Mouse (Mus musculus): ENCODE measurements at regions not wholly inside any gene's neighbourhood (a gene's known extent, or its start where the extent isn't known, plus 50 kb on each side); places are given as distances from the start of the nearest gene placed in this dataset.

DNA sequence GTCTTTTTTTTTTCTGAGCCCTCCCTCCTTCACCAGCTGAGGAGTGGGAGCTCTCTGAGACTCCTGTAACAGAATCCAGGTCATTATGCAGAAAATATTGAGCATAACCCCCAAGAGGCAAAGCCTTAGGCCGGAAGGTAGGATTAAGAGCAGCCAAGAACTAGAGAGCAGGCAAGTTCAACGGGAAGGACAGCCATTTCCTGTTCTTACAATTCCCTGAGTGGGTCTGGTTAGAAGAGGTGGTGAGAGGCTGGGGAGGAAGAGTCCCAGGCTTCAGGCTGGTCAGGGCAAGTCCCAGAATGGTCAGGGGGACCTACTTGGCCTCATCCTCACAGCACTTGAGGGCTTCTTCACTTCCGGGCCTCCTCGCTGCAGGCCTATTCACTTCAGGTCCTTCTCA, 115.4 kb upstream of the S1pr3 start:
- WGBS: 57% methylated on average over 4 of the region's 4 CpGs
- H3K4me3 ChIP-seq (replicated peaks; ENCODE audit: extremely low read depth, low read depth, low read length): no peak overlapping the region
- TF ChIP-seq CTCF (IDR thresholded peaks at IDR 0.05; ENCODE audit: insufficient read depth, low read length): no peak
- TF ChIP-seq POLR2A (IDR thresholded peaks at IDR 0.05; ENCODE audit: borderline replicate concordance, extremely low read depth, low read depth, low read length): no peak
- peaks cover 13% of the 10 kb centered on the region for H3K4me1 ChIP-seq (ENCODE audit: control insufficient read depth, insufficient read depth, low read length)
- DNase-seq: no peak

DNA sequence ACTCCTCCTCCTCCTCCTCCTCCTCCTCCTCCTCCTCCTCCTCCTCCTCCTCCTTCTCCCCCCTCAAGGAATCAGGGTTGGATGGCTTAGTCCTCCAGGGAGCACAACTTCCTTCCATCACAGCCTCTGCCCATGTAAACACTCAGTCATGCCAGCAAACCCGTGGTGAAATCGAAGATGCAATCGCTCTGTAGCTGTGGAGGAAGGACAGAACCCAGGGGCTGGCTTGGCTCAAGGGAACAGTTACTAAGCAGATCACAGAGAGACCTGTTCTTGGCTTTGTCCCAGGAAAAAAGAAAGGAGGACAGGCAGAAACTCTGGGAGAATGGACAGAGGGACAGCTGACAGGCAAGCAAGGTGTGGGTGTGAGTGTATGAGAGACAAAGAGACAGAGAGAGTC, 112.6 kb upstream of the S1pr3 start:
- no peak for DNase-seq
- H3K4me3 ChIP-seq (replicated peaks; ENCODE audit: extremely low read depth, low read depth, low read length): no peak overlapping the region
- 23% methylated on average over 3 of the region's 3 CpGs for WGBS
- TF ChIP-seq CTCF (IDR thresholded peaks at IDR 0.05; ENCODE audit: insufficient read depth, low read length) (no peak), POLR2A (IDR thresholded peaks at IDR 0.05; ENCODE audit: borderline replicate concordance, extremely low read depth, low read depth, low read length) (no peak)
- H3K4me1 ChIP-seq (ENCODE audit: control insufficient read depth, insufficient read depth, low read length): peaks cover 17% of the 10 kb centered on the region

DNA sequence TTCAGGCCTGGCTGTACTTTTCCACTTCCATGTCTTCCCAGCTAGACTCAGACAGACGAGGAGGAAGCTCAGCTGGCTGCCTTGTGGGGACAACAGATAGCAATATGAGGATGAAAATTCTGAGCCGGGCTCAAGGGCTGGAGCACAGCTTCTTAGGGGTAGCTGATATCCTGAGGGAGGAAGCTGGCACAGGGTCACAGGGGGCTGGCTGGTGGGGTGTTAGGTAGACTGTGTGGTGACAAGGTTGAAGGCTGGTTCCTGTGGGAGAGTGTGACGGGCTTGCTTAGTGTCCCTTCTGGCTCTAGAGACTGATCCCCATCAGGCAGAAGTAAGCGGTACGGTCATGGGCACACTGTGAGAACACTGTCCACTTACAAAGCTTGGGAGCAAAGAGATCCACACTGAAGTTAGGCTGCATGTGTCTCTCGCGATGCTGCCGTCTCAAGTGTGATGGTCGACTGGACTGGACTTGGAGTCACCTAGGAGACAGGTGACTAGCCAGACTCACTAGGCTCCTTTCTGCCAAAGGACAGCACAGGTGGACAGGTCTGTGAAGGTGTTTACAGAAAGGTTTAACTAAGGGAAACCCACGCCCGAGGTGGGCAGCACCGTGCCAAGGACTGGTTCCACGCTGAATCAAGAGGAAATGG, 111.1 kb upstream of the S1pr3 start:
- TF ChIP-seq POLR2A (IDR thresholded peaks at IDR 0.05; ENCODE audit: borderline replicate concordance, extremely low read depth, low read depth, low read length) (no peak), CTCF (IDR thresholded peaks at IDR 0.05; ENCODE audit: insufficient read depth, low read length) (no peak)
- 86% methylated on average over 13 of the region's 13 CpGs for WGBS
- Histone ChIP-seq H3K4me3 (replicated peaks; ENCODE audit: extremely low read depth, low read depth, low read length) (no peak overlapping the region), H3K4me1 (ENCODE audit: control insufficient read depth, insufficient read depth, low read length) (peaks cover 17% of the 10 kb centered on the region)
- DNase-seq: no peak

DNA sequence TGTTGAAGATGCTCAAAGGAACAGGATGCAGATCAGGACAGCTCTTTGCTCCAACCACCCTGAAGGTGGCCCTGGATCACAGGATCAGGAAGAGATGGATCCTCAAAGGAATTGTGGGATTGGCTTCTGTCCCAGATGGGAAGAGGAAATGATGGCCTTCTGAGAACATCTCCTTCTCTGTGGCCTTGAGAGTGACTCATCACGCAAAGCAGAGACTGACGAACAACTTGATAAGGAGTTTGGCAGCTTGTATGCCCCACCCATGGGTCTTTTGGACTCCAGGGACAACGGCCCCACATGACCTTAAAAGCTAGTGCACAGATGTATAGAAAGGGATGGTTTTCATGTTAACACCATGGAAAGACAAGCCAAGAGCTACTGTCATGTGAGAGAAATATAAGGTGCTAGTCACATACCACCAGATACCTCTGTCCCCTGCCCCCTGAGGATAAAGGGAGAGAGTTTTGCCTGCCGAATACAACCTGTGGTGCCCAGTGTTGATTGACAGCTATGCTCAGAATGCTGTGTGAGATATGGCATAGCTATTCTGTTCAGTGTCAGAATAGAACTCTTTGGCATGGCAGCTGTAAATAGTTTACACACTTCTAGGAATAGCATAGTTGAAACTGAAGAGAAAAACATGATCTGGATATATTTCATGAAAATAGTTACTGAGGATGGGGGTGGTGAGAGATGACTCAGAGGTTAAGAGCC, 109.2 kb upstream of the S1pr3 start:
- no peak overlapping the region for H3K4me3 ChIP-seq (replicated peaks; ENCODE audit: extremely low read depth, low read depth, low read length)
- H3K4me1 ChIP-seq (ENCODE audit: control insufficient read depth, insufficient read depth, low read length): peaks cover 17% of the 10 kb centered on the region
- DNase-seq: no peak
- 36% methylated on average over 4 of the region's 4 CpGs for WGBS
- TF ChIP-seq POLR2A (IDR thresholded peaks at IDR 0.05; ENCODE audit: borderline replicate concordance, extremely low read depth, low read depth, low read length) (no peak), CTCF (IDR thresholded peaks at IDR 0.05; ENCODE audit: insufficient read depth, low read length) (no peak)

DNA sequence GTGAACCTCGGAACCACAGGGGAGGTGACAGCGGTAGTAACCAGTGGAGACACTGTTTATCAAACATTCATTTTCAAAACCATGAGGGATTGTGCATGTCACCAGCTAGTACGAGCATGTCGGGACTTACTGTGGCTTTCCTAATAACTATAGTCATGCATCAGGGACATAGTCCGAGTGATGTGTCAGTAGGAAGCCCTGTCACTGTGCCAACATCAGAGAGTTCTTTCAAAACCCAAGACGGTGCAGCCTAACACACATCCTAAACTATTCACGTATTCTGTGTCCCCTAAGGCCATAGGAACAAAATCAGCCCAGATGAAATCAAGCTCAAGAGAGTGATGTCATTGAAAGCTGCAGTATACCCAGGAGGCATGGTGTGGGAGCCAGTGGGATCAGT, 107.0 kb upstream of the S1pr3 start:
- 78% methylated on average over 7 of the region's 7 CpGs for WGBS
- H3K4me3 ChIP-seq (replicated peaks; ENCODE audit: extremely low read depth, low read depth, low read length): no peak overlapping the region
- peaks cover 8% of the 10 kb centered on the region; the same call in 1 of the 2 replicates for H3K4me1 ChIP-seq (ENCODE audit: control insufficient read depth, insufficient read depth, low read length)
- TF ChIP-seq POLR2A (IDR thresholded peaks at IDR 0.05; ENCODE audit: borderline replicate concordance, extremely low read depth, low read depth, low read length) (no peak), CTCF (IDR thresholded peaks at IDR 0.05; ENCODE audit: insufficient read depth, low read length) (no peak)
- DNase-seq: no peak

DNA sequence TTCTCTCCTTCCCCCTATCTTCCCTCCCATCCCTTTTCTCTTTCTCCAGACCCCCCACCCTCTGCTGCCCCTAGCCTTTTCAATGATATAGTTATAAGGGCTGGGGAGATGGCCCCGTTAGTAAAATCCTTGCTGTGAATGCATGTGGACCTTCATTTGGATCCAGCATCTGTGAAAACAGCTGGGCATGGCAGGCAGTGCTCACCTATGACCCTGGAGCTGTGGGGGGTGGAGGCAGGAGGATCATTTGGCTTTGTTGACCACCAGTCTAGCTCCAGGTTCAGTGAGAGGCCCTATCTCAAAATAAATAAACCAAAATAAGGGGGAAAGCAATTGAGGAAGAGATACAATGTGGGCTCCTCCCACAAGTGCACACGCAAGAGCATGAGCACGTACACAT, 105.3 kb upstream of the S1pr3 start:
- Histone ChIP-seq H3K4me1 (ENCODE audit: control insufficient read depth, insufficient read depth, low read length) (peaks cover 4% of the 10 kb centered on the region; the same call in 1 of the 2 replicates), H3K4me3 (replicated peaks; ENCODE audit: extremely low read depth, low read depth, low read length) (no peak overlapping the region)
- TF ChIP-seq POLR2A (IDR thresholded peaks at IDR 0.05; ENCODE audit: borderline replicate concordance, extremely low read depth, low read depth, low read length) (no peak), CTCF (IDR thresholded peaks at IDR 0.05; ENCODE audit: insufficient read depth, low read length) (no peak)
- no peak for DNase-seq
- 79% methylated on average over 3 of the region's 3 CpGs for WGBS

DNA sequence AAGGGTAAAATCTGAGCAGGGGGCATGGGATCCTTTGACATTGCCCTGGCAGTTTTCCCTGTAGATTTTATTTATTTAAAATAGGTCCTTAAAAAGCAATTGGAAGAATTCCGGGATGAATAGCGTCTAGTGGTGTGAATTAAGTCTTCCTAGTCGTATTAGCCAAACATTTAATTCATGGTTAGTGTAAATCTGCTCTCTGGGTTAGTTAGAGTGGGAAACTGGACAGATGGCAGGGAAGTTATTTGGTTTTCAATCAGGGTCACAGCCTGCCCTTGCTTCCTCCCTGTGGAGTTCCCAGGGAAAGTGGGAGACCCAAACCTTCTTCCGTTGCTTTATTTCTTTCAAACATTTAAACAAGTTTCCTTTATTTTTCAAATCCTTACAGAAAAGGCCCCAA, 103.8 kb upstream of the S1pr3 start:
- H3K4me3 ChIP-seq (replicated peaks; ENCODE audit: extremely low read depth, low read depth, low read length): no peak overlapping the region
- TF ChIP-seq CTCF (IDR thresholded peaks at IDR 0.05; ENCODE audit: insufficient read depth, low read length) (no peak), POLR2A (IDR thresholded peaks at IDR 0.05; ENCODE audit: borderline replicate concordance, extremely low read depth, low read depth, low read length) (no peak)
- WGBS: 62% methylated on average over 4 of the region's 4 CpGs
- DNase-seq: no peak
- no peaks in the 10 kb centered on the region for H3K4me1 ChIP-seq (ENCODE audit: control insufficient read depth, insufficient read depth, low read length)

DNA sequence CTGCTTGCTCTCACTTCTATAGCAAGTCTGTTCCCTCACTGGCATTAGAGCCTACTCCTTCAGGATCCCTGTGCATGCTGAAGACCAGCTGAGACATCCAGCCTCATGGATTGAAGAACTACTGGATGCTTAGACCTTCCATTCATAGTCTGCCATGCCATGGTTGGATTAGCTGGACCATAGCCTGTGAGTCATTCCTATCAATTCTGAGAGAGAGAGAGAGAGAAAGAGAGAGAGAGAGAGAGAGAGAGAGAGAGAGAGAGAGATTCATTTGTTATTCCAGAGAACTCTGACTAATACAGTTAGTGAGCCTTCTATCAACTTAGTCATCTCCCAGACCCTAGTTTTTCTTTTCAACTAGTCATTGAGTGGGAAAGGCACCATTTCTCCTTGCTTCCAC, 99.0 kb upstream of the S1pr3 start:
- no peak for DNase-seq

DNA sequence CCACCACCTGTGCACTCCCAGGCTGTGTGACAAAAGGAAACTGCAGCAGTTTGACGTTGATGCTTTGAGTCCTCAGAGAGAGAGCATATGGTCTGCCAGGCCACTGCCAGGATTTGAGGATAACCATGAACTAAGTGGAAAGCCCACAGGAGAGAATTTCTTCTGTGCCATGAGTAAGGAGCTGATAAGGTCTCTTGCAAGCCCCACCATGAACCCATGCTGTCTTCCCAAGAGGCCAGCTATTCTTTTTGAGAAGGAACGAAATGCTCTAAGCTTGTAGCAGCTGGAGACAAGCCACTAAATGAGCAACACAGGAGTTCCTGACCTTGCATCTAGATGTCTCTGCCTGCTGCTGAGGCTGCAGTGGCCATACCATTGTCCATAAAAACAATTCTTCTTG, 98.4 kb upstream of the S1pr3 start:
- no peak for DNase-seq
- no peaks in the 10 kb centered on the region for H3K4me1 ChIP-seq (ENCODE audit: control insufficient read depth, insufficient read depth, low read length)
- no peak overlapping the region for H3K4me3 ChIP-seq (replicated peaks; ENCODE audit: extremely low read depth, low read depth, low read length)
- 68% methylated on average over 2 of the region's 2 CpGs for WGBS
- TF ChIP-seq POLR2A (IDR thresholded peaks at IDR 0.05; ENCODE audit: borderline replicate concordance, extremely low read depth, low read depth, low read length): no peak

More for the DNA sequence above, 99.0 kb upstream of the S1pr3 start:
- Histone ChIP-seq H3K4me3 (replicated peaks; ENCODE audit: extremely low read depth, low read depth, low read length) (no peak overlapping the region), H3K4me1 (ENCODE audit: control insufficient read depth, insufficient read depth, low read length) (no peaks in the 10 kb centered on the region)
- TF ChIP-seq CTCF (IDR thresholded peaks at IDR 0.05; ENCODE audit: insufficient read depth, low read length) (no peak), POLR2A (IDR thresholded peaks at IDR 0.05; ENCODE audit: borderline replicate concordance, extremely low read depth, low read depth, low read length) (no peak)

DNA sequence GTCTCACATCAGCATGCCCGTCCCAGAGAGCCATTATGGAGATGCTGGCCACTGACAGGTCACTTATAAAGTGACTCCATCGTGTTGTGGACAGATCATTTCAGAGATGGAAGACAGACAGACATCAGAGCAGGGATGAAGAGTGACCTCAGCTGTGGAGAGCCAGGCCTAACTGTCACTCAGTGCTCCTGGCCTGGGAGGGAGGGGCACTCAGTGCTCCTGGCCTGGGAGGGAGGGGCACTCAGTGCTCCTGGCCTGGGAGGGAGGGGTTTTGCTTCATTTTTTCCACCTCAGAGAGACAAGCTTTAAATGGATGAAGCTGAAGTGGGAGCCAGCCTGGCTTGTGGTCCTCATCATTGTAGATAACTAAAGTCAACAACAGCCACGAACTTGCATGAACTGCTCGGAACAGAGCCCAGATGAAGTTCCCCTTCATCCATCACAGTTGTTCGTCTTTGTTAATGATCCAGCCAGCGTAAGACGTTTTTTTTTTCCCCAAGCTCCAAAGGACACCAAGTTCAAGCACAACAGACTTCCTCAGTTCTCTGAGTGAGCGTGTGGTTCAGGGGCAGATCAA, 96.7 kb upstream of the S1pr3 start:
- TF ChIP-seq CTCF (IDR thresholded peaks at IDR 0.05; ENCODE audit: insufficient read depth, low read length) (no peak), POLR2A (IDR thresholded peaks at IDR 0.05; ENCODE audit: borderline replicate concordance, extremely low read depth, low read depth, low read length) (no peak)
- 42% methylated on average over 8 of the region's 8 CpGs for WGBS
- Histone ChIP-seq H3K4me3 (replicated peaks; ENCODE audit: extremely low read depth, low read depth, low read length) (no peak overlapping the region), H3K4me1 (ENCODE audit: control insufficient read depth, insufficient read depth, low read length) (0 out of 2 replicates have a peak, but pooled peaks cover 5% of the 10 kb centered on the region)
- DNase-seq: no peak
